Mouse (Mus musculus): ENCODE data around the gene Smu1. TPM values are rescaled to one million over a fixed set of nuclear protein-coding genes. Genes with fewer than 3 reads are reported as not detected.
A peak's percentile ranks its signal among the peaks of the same experiment; 100 is the strongest.

Gene Smu1
- polyA plus RNA-seq, 1 experiment from 2014 or later: 149 TPM

DNA sequence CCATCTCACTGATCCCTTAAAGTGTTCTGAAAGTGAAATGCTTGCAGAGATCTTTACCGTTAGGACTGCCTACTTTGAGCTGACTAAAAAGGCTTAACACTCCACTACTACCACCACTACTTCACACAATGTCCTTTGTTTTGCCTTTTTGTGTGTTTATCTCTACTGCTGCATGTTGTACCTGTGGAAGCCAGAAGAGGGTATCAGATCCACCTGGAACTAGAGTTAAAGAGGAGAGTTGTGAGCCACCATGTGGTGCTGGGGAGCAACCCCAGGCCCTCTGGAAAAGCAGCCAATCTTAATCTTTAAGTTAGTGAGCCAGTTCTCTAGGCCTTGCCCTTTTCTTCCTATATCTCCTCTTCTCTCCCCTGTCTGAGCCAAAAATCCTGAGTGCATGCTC, 30.5 kb downstream of the Smu1 start:
- H3K27me3 ChIP-seq (replicated peaks): no peaks in the 10 kb centered on the region
- no peaks in the 10 kb centered on the region for H3K9me3 ChIP-seq
- H3K36me3 ChIP-seq: peaks cover 21% of the 10 kb centered on the region
- no peak for ATAC-seq
- 85% methylated on average over 1 of the region's 1 CpGs for WGBS
- H3K4me2 ChIP-seq (replicated peaks): no peak overlapping the region
- no peak overlapping the region for H3K9ac ChIP-seq
- no peak overlapping the region for H3K27ac ChIP-seq
- H3K4me3 ChIP-seq (replicated peaks): no peak overlapping the region
- peaks cover 8% of the 10 kb centered on the region for H3K4me1 ChIP-seq (replicated peaks)

DNA sequence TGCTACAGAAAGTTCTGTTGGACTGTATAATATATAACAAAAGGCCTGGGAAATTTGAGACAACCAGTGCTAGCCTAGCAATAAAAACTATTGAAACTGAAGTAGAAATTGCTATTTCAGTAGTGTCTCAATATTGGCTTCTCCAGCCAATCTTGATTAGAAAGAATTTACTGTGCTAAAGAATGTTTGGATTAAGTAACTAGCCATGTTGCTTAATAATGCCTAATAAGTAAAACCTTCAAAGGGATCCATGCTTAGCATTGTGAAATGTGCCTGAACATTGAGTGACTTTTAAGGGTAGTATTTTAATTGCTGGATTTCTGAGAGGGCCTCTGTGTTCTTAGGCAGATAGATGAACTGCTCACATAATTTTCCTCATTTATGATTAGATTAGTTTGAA, 32.2 kb downstream of the Smu1 start:
- Histone ChIP-seq H3K9ac (no peak overlapping the region), H3K27me3 (replicated peaks) (no peaks in the 10 kb centered on the region), H3K9me3 (no peaks in the 10 kb centered on the region), H3K36me3 (peaks cover 10% of the 10 kb centered on the region; the same call in 1 of the 2 replicates), H3K27ac (no peak overlapping the region), H3K4me2 (replicated peaks) (0 out of 2 replicates have a peak overlapping the region, but pooled peaks have one; percentile 72), H3K4me1 (replicated peaks) (peaks cover 13% of the 10 kb centered on the region), H3K4me3 (replicated peaks) (no peak overlapping the region)
- no peak for ATAC-seq

DNA sequence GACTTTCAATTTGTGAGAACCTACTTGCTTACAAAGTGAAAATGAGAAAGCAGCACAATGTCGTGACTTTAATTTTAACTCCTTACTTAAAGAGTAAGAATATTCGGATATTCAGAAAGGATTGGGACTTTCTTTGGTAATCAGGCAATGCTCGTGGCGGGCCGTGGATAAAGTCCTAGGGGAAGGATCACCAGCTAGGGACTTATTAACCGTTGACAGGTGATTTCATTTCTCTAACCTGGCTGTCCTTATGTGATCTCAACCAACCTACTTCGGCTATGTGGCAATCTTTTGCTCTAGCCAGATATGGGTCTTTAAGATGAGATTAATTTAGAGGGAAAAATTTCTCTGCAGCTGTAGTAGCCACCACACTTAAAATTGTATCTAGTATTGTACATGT, 32.6 kb downstream of the Smu1 start:
- Histone ChIP-seq H3K9ac (no peak overlapping the region), H3K27ac (no peak overlapping the region), H3K9me3 (no peaks in the 10 kb centered on the region), H3K36me3 (peaks cover 10% of the 10 kb centered on the region; the same call in 1 of the 2 replicates), H3K4me3 (replicated peaks) (no peak overlapping the region), H3K4me1 (replicated peaks) (peaks cover 13% of the 10 kb centered on the region), H3K27me3 (replicated peaks) (no peaks in the 10 kb centered on the region), H3K4me2 (replicated peaks) (peak overlapping the region; percentile 72)
- 77% methylated on average over 7 of the region's 7 CpGs for WGBS
- no peak for ATAC-seq

DNA sequence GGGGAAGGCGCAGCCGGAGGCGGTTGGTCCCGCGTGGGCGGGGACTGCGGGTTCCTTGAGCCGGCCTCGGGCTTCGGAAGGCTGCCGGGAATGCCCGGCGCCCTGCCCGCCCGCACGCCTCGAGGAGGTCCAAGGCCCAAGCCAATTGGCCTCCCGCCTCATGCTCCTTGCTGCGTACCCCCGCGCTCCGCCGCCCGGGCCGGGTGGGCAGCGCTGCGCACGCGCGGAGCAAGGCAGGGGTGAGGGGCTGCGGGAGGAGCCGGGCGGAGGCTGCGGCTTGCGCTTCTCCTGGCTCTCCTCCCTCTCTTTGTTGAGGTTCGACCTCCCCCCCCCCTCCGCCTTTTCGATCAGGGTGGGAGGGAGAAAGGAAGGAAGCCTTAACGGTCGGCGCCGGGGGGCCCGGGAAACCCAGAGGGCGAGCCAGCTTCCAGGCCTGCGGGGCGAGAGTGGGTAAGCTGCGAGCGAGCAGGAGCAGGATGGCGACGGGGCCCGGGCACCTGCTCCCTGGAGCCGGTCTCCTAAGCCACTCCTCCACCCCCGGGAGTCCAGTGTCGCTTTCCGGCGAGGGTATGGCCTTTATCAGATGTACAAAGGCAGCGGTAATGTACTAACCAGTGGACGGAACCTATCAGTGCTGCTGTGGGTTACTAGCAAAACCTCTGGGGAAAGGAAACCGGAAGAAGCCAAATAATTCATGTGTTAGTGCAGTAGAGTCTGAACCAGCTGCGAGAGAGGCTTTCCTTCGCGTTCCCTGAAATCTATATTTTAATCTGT, 34.8 kb downstream of the Smu1 start:
- peak overlapping the region; percentile 99 for H3K9ac ChIP-seq
- H3K4me1 ChIP-seq (replicated peaks): peaks cover 13% of the 10 kb centered on the region
- peak overlapping the region; percentile 72 for H3K4me2 ChIP-seq (replicated peaks)
- peak overlapping the region; percentile 99 for H3K27ac ChIP-seq
- no peaks in the 10 kb centered on the region for H3K9me3 ChIP-seq
- peak overlapping the region; percentile 96 for H3K4me3 ChIP-seq (replicated peaks)
- peaks cover 3% of the 10 kb centered on the region; the same call in 1 of the 2 replicates for H3K36me3 ChIP-seq
- ATAC-seq: peak; percentile 87
- no peaks in the 10 kb centered on the region for H3K27me3 ChIP-seq (replicated peaks)
- WGBS: under 1% methylated on average over 61 of the region's 62 CpGs

DNA sequence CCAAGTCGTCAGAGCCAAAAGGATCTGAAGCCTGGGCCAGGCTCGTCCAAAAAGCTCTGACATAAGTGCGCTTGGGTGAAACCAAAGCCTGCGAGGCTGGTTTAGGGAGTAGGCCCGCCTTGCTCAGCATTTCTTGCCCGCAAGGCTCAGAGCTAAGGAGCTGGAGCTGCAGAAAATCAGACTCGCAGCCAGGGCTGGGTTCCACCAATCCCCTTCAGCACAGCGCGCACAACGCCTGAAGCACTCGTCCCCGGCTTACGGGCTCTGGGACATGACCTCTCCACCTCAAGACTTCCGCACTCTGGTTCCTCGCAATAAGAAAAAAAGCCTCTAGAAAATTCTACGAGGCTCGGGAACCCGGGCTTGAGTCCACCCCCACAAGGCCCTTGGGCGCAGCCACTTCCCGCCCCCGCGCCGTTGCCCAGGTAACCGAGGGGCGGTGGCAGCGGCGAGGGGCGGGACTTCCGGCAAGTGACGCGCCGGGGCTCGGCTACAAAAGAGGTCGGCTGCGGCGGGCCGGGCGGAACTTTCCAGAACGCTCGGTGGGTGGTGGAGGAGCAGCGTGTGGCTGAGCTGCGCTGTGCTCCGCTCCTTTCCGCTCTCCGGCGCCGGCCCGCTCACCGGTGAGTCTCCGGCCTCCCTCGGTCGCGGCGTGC, 35.6 kb downstream of the Smu1 start, which contains the start of gene Dnaja1:
Gene Dnaja1 (plus strand): TSS at position 140 of the 656 bp plus-strand sequence.
- Histone ChIP-seq H3K4me1 (replicated peaks) (peaks cover 13% of the 10 kb centered on the region), H3K9me3 (no peaks in the 10 kb centered on the region)
- WGBS: under 1% methylated on average over 54 of the region's 54 CpGs

DNA sequence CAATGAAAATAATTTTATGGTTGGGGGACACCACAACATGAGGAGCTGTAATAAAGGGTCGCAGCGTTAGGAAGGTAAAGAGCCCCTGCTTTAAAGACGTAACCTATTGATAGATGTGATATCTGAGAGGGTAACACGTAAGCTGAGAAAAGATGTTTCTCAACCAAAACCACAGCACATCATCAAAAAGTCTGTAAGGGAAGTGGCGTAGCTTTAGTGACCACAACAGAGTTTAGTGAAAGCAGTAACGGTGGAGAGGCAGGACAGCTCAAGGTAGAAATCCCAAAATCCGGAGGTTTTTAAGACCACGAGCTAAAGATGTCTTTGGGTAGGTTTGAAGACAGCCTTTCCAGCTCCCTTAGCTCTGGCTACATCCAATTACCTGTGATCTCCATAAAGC, 36.8 kb downstream of the Smu1 start:
- 94% methylated on average over 8 of the region's 8 CpGs for WGBS
- H3K4me1 ChIP-seq (replicated peaks): peaks cover 13% of the 10 kb centered on the region
- H3K9me3 ChIP-seq: no peaks in the 10 kb centered on the region
- H3K9ac ChIP-seq: no peak overlapping the region
- no peaks in the 10 kb centered on the region for H3K36me3 ChIP-seq
- no peak overlapping the region for H3K4me3 ChIP-seq (replicated peaks)
- H3K27me3 ChIP-seq (replicated peaks): no peaks in the 10 kb centered on the region
- H3K4me2 ChIP-seq (replicated peaks): no peak overlapping the region
- ATAC-seq: no peak
- peak overlapping the region; percentile 99; the same call in 1 of the 2 replicates for H3K27ac ChIP-seq

More for the DNA sequence above, 35.6 kb downstream of the Smu1 start, which contains the start of gene Dnaja1:
- Histone ChIP-seq H3K9ac (peak within 1 kb of the TSS; percentile 99), H3K27ac (peak within 1 kb of the TSS; percentile 99), H3K36me3 (peaks cover 3% of the 10 kb centered on the region; the same call in 1 of the 2 replicates), H3K4me3 (replicated peaks) (peak within 1 kb of the TSS; percentile 96), H3K4me2 (replicated peaks) (peak within 1 kb of the TSS; percentile 72), H3K27me3 (replicated peaks) (no peaks in the 10 kb centered on the region)
- peak; percentile 96 for ATAC-seq

DNA sequence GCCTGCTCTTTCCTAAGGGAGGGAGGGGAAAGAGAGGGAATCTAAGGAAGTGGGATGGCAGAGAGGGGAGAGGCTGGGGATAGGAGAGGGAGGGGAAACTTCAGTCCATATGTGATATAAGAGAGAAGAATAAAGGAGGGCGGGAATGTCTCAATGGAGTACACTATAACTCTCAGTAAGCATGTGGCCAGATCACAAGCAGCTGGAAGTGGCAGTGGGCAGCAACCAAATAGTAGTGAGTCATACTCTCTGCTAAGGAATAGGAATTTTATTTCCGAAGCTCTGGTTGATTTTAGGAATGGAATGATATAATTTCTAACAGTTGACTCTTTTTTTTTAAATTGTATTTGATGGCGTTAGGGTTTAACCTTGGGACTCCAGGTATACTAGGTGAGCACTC, 40.6 kb downstream of the Smu1 start:
- no peaks in the 10 kb centered on the region for H3K9me3 ChIP-seq
- WGBS: 90% methylated on average over 3 of the region's 3 CpGs
- no peak overlapping the region for H3K9ac ChIP-seq
- H3K4me1 ChIP-seq (replicated peaks): 0 out of 2 replicates have a peak, but pooled peaks cover 5% of the 10 kb centered on the region
- H3K27me3 ChIP-seq (replicated peaks): no peaks in the 10 kb centered on the region
- ATAC-seq: no peak
- no peak overlapping the region for H3K4me3 ChIP-seq (replicated peaks)
- H3K4me2 ChIP-seq (replicated peaks): no peak overlapping the region
- no peak overlapping the region for H3K27ac ChIP-seq
- no peaks in the 10 kb centered on the region for H3K36me3 ChIP-seq

DNA sequence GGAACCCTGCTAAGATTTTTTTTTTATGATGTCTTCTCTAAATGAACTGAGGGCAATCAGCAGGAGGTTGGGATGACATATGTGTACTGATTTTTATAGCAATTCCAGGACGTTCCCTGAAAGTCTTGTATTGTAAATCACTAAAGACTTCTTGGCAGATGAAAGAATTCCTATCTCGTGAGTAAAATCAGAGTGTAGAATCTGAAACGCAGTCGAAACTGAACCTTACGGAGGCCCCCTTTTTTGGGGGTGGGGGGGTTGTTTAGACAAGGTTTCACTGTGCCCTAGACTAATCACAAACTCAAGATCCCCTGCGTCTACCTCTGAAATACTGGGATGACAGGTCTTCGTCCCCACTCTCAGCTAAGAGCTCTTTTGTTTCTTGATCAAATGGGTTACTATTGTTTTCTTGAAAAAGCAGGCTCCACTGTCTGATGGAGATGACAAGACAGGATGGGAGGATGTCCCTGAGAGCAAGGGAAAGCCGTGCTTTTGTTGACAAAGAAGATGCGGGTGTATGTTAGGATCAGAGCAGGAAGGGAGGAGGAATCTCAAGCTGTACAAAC, 53.9 kb downstream of the Smu1 start:
- Histone ChIP-seq H3K4me3 (replicated peaks) (peak overlapping the region; percentile 62), H3K9ac (peak overlapping the region; percentile 54; the same call in 1 of the 2 replicates), H3K9me3 (no peaks in the 10 kb centered on the region), H3K27ac (peak overlapping the region; percentile 98), H3K36me3 (no peaks in the 10 kb centered on the region), H3K27me3 (replicated peaks) (no peaks in the 10 kb centered on the region), H3K4me1 (replicated peaks) (peaks cover 23% of the 10 kb centered on the region), H3K4me2 (replicated peaks) (peak overlapping the region; percentile 67)
- WGBS: 14% methylated on average over 9 of the region's 9 CpGs
- no peak for ATAC-seq

DNA sequence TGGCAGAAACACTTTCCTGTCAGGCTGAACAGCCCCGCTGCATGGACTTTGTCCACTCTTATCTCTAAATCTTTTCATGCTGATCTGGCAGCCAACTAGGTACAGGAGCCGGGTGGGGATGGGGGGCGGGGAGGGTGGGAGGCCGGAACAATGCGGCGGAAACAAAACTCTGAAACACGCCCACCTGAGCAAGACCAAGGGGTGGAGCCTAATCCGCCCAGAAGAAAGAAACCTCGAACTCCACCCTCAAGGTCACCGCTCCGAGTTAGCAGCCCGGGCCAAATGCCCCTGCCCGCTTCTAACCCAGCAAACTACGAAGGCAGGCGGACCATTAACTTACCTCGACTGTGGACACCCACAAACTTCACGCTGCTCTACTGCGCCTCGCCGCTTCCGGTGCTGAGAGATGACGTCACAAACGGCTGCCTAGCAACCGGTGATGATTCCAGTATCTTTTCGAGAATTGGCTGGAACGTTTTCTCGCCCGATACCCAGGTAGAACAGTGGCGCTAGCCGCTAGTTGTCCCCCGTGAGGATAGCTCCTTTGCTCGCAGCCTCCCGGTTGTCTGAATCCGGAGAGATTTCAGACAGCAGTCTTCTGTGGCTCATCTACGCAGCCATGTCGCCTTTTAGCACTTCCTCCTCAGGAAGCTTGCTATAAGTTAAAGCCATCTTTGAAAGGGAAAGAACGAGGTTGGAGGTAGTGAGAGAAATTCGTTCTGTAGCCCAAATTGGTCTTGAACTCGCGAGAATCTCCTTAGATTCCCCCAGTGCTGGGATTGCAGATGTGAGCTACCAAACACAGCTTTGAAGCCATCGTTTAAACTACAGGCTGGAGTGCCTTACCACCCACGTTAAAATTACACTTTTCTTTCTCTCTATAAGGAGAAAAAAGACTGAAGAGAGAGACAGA, 54.7 kb downstream of the Smu1 start, which contains the start of gene Aptx:
Gene Aptx (minus strand): TSS at position 398 of the 913 bp plus-strand sequence.
- under 1% methylated on average over 42 of the region's 42 CpGs for WGBS

DNA sequence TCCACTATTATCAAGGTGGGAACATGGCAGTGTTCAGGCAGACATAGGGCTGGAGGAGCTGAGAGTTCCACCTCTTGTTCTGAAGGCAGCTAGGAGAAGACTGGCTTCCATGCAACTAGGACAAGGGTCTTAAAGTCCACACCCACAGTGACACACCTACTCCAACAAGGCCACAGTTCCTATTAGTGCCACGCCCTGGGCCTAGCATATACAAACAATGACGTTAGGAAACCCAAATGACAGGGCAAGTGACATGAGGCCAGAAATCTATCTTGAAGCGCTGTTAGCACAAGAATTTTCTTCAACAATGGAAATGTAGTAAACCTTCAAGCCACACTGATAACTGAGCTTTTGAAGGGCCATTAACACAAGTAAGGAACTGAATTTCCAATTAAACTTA, 55.9 kb downstream of the Smu1 start:
- H3K4me3 ChIP-seq (replicated peaks): peak overlapping the region; percentile 62
- H3K4me1 ChIP-seq (replicated peaks): peaks cover 23% of the 10 kb centered on the region
- no peaks in the 10 kb centered on the region for H3K27me3 ChIP-seq (replicated peaks)
- peak overlapping the region; percentile 67 for H3K4me2 ChIP-seq (replicated peaks)
- H3K36me3 ChIP-seq: no peaks in the 10 kb centered on the region
- H3K9ac ChIP-seq: no peak overlapping the region
- H3K9me3 ChIP-seq: no peaks in the 10 kb centered on the region
- no peak for ATAC-seq
- 60% methylated on average over 3 of the region's 3 CpGs for WGBS
- H3K27ac ChIP-seq: peak overlapping the region; percentile 98

More for the DNA sequence above, 54.7 kb downstream of the Smu1 start, which contains the start of gene Aptx:
- H3K9ac ChIP-seq: peak within 1 kb of the TSS; percentile 54
- H3K4me3 ChIP-seq (replicated peaks): peak within 1 kb of the TSS; percentile 62
- ATAC-seq: peak; percentile 94
- peaks cover 23% of the 10 kb centered on the region for H3K4me1 ChIP-seq (replicated peaks)
- no peaks in the 10 kb centered on the region for H3K9me3 ChIP-seq
- peak within 1 kb of the TSS; percentile 67 for H3K4me2 ChIP-seq (replicated peaks)
- H3K27ac ChIP-seq: peak within 1 kb of the TSS; percentile 98
- no peaks in the 10 kb centered on the region for H3K27me3 ChIP-seq (replicated peaks)
- H3K36me3 ChIP-seq: no peaks in the 10 kb centered on the region

DNA sequence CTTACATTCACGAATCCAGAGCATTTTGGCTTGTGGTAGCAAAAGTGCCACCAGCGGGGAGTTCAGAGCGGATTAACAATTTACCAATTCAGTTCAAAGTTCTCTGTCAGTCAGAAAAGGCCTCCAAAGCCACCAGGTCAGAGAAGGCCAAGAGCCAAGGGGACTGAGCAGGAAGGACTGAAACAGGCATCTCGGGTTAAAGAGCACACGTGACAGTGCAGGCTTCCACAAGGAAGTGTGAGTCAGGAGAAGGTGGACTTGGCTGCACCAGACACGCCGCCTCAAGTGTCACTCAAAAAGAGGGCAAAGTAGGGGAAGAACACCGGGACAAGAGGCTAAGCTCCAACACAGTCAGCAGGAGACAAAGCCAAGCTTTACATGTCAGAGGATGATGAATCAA, 57.5 kb downstream of the Smu1 start:
- H3K4me2 ChIP-seq (replicated peaks): peak overlapping the region; percentile 34
- 63% methylated on average over 8 of the region's 8 CpGs for WGBS

More for the DNA sequence above, 57.5 kb downstream of the Smu1 start:
- ATAC-seq: peak; percentile 60
- no peak overlapping the region for H3K9ac ChIP-seq
- H3K27me3 ChIP-seq (replicated peaks): no peaks in the 10 kb centered on the region
- no peaks in the 10 kb centered on the region for H3K36me3 ChIP-seq
- peak overlapping the region; percentile 77 for H3K27ac ChIP-seq
- peaks cover 23% of the 10 kb centered on the region for H3K4me1 ChIP-seq (replicated peaks)
- no peaks in the 10 kb centered on the region for H3K9me3 ChIP-seq
- H3K4me3 ChIP-seq (replicated peaks): no peak overlapping the region
